Mouse (Mus musculus): ENCODE data around the gene Supt4a. TPM values are rescaled to one million over a fixed set of nuclear protein-coding genes. Genes with fewer than 3 reads are reported as not detected.

Gene Supt4a
- total RNA-seq (2021) = 10 to 100 TPM; 47.9 to 49.9 TPM

DNA sequence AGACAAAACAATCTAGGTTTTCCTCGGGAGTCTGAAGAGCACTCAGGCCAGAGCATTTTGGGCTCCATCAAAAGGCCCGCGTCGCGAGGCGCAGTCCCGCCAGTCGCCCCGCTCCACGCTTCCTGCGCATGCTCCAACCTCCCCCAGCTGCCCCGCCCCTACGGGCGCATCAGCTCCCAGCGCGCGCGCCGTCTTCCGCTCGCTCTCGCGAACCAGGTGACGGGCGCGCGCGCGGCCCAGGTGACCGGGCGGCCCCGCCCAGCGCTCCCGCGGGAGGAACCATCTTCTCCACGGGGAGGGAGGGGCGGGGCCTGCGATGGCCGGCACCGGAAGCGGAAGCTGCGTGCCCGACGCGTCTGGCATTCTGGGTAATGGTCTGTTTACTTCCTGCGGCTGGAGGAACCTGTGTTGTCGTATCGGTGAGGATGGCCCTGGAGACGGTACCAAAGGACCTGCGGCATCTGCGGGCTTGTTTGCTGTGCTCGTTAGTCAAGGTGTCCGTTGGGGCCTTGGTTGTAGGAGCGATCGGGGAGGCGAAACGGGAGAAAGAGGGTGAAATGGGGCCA, at the start of gene Supt4a:
Supt4a (plus strand) TSS at position 378 of the 566 bp plus-strand sequence.
- peak; percentile 96 for DNase-seq

DNA sequence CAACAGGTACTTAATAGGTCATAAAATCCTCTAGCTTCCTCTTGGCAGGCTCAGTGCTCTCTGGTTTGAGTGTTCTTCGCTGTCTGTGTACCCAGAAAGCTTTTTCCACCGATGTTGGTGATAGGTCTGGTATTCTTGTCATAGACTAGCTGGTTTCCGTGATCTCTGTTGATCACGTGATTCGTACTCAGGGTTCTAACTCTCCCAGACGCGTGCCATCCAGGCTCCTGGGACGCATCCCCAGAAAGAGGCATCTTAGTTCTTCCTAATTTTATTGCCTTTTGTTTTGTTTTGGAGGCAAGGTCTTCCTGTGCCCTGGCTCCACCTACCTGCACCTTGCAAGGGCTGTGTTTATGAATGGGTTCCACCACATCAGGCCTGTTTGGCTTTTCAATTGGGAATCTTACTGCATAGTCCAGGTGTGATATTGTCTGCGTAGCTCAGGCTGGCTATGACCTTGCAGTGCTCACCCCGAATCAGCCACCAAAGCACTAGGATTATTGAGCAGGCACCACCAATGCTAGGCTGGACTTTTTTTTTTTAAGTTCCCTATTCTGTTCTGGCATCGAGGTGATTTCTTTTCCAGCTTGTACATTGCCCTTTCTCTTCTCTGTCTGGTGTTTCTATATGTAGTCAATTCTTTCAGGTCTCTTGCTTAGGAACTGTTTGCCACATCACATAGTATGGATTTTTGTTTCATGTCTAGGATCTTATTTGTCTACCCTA, 48.7 kb upstream of the Supt4a start:
- no peak for DNase-seq

DNA sequence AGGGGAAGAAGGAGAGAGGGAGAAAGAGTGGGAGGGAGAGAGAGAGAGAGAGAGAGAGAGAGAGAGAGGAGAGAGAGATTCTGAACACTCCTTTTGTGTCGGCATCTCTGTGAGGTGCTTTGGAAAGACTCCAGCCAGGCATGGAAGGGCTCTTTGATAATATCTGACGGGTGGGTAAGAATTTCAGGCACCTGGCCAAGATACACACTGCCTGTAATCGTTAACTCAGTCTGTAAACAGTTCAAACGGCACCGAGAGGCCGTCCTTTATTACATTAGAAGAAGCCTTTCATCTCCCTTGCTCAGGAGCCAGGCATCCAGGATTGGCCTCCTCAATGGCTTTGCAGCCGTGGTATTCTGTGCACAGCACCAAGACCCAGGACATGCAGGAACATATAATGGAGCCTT, 47.9 kb upstream of the Supt4a start:
- DNase-seq = peak; percentile 16

DNA sequence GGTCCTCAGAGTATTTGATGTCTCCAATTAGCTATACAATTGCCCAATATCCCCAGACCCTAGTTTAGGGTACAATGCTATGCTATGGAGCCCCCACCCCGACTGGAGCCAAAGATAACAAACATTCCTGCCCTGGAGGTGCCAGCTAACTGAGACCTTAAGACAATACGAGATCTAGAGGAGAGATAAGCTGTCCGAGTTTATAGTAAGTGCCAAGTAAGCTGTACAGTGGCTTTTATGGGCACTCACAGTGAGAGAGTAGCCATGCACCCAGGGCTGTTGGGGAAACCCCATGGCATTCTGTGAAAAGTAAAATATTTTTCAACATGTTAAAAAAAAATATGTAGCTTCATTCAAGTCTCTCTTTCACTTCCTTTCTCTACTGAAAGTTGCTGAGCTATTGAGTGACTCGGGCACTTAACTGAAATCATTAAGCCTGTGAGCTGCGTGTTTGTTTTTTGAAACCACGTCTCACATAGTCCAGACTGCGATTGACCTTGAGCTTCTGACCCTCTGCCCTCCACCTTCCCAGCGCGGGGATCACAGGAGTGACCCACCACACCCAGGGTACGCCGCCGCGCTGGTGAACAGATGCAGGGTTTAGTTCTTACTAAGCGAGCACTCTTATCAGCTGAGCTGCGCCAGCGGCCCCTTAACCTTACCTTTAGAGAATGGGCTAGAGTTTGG, 47.2 kb upstream of the Supt4a start:
- DNase-seq = no peak

DNA sequence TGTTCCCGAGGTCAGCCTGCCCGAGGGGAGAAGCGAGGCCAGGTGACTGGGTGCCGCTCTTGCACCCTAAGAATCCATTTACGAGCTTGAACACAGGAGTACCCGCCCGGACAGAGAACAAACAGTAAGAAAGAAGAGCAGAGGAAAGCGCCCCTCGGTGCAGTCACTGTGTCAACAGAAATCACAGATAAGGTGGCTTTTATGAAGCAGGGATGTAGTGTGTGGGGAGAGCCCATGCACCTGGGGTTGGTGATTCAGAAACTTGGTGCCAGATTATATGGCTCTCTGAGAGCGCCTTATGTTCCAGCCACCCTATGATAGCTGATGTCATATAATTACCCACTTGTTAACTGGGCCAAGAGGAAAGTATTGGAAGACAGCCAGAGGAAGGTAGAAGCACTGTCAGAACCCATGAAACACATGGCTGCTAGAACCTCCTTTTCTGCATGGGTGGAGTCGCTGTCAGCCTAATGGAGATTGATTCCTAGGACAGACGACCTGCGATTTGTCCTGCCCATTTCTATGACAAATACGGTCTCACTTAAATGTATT, 40.1 kb upstream of the Supt4a start:
- no peak for DNase-seq

DNA sequence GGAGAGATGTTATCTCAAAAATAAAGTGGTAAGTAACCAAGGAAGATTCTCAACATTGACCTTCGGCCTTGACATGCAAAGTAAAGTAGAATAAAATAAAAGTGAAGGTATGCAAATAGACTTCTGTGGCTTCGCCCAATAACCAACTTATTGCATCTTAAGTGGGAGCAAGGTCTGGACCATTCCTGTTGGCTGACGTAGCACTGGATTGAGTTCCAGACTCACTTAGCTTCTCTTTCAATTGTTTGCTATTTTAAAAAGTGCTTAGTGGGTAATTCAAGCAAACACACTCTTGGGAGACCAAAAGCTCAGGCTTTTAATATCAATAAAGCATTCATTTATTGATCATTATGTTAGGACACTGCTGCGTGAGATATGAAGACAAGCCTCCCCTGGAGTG, 39.2 kb upstream of the Supt4a start:
- DNase-seq = no peak

DNA sequence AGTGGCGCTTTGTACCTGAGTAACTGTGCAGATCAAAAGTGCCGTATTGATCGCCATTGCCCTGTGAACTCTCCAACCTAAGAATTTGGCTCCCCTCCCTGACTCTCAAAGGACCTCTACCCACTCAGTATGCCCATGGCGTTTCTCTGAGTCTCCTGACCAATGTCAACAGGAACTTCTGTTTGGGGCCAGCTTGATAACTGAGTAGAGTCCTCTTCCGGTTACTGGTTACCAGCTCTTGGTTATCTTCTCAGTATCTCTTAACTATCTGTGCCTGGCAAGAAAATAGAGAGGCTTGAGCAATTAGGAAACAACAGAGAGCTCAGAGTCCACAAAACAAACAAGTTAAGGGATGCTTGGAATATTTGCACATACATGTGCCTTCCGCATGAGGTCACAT, 36.2 kb upstream of the Supt4a start:
- no peak for DNase-seq

DNA sequence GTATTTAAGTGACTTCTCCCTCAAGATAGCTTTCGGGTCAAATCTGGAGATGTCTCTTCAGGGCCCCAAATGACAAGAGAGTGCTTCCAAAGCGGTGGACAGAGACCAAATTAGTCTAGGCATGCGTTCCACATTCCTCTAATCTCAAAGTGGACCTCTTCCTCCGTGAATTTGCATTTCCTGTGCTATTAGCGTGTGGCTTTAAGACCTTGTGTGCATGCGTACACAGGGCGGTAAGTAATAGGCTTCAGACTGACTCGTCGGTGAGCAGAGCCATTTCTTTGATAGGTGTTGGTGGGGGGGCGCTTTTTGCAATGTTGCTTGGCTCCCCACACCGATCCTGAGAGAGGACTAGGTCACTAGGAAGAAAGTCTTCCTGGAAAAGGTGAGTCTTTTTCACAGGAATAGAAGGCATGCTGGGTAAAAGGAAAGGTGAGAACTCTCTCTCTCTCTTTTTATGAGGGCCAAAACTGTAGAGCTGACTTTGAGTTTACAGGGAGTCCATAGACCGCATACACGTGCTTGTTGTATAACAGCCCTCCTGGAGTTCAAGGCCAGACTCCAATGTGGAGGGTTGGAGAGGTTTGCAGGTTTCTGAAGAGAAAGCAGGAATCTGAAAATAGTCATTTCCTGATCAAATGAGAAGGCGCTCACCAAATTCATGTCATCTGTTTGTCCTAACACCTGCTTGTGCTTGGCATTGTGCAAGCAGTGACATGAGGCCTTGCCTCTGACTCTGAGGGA, 35.3 kb upstream of the Supt4a start:
- DNase-seq = no peak

DNA sequence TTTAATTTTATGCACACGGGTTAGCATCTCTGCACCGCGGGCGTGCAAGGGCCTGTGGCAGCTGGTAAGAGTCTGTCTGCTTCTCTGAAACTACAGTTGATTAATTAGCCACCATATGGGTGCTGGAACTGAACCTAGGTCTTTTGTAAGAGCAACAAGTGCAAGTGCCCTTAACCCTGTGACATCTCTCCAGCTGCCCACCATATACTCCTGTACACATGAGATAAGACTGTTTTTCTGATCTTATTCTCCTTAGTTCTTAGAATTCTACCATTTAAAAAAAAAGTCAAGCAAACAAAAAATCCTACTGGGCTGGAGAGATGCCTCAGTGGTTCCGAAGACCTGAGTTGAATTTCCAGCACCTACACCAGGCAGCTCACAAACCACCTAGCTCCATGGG, 33.7 kb upstream of the Supt4a start:
- DNase-seq = no peak

DNA sequence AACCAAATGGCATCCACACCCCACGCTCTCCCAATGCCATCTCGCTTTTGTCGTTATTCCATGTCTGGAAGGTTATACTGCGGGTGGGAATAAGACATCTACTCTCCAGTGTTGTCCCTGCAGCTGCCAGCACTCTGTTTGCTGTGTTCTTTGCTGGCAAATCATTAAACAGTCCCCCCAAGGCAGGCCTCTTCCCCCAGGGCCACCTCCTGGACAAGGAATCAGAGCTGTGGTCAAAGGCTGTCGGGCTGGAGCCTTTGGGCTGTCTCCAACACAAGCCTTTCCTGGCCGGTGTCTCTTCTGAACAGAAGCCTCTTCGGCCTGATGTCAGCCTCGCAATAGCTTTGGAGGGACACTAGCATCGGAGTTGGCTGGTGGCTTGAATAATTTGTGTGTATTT, 33.1 kb upstream of the Supt4a start:
- DNase-seq = no peak

DNA sequence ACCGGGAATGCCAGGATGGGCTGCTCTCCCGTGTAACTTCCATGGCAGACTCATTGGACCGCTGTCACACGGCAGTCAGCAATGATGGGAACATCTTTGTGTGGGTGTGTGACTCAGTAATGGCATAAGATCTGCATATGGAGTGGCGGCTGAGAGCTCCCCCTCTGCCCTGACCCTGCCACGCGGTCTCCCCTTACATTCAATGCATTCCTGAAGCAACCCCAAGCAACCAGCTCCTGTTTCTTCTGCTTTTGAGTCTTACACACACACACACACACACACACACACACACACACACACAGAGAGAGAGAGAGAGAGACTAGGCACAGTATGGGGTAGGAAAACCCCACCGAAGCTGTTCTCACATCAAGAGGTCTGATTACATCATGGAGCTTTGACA, 29.8 kb upstream of the Supt4a start:
- no peak for DNase-seq

DNA sequence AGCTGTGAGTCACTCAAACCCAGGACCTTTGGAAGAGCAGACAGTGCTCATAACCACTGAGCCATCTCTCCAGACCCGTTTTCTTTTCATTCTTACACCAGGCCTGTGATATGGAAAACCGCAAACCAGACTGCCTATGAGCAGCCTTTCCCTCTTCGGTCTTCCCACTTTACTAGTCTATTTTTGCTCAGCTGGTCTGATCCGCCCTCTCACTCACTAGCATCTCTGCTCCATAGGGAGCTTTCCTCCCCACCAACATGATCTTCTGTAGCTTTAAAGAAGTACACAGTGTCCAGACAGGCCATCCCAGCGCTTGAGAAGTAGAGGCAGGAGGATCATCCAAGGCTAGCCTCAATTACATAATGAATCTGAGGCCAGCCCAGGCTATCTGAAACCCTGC, 28.4 kb upstream of the Supt4a start:
- DNase-seq = no peak

DNA sequence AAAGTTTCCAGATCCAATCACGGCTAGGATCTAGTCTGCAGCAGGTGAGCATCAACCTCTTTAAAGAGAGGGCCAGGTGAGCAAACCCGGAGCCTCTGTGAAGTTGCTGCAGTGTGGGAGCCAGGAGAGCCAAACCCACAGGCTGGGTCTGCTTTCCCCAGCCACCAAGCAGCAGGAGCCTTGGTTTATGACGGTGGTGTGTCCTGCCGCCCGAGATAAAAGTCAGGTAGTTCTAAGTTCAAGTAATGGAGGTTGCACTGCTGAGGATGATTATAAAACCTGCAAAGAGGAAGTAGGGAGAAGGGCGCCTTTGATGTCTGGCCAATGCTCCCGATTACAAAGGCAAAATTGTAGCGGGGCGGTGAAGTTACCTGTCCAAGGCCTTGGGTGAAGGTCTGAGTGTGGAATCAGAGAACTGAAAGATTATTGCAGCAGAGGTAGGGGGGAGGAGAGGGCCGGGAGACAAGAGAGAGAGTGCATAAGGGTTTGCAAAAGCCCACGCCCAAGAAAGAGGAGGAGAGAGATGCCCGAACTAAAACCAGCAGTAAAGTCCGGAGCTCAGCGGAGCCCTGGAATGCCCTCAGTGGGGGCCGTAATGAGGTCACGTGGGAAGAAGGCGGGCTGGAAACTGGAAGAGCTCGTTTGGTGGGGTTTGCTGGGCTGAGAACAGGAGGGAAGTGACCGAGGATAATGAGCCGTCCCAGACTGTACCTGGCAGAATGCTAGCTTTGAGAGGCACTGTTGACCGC, 27.7 kb upstream of the Supt4a start:
- DNase-seq = peak; percentile 19

DNA sequence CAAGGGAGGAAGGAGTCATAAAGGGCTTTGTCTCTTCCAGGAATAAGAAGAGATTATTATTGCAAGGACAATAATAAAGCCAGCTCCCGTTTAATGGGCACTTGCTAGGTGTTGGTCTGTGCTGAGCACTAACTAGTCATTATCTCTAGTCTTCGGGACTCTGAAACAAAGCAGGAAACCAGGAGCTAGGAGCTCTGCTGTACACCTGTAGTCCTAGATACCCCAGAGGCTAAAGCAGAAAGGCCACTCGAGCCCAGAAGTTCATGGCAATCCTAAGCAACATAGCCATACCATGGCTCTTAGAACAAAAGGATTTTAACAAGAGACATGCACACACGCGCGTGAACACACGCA, 27.1 kb upstream of the Supt4a start:
- no peak for DNase-seq

DNA sequence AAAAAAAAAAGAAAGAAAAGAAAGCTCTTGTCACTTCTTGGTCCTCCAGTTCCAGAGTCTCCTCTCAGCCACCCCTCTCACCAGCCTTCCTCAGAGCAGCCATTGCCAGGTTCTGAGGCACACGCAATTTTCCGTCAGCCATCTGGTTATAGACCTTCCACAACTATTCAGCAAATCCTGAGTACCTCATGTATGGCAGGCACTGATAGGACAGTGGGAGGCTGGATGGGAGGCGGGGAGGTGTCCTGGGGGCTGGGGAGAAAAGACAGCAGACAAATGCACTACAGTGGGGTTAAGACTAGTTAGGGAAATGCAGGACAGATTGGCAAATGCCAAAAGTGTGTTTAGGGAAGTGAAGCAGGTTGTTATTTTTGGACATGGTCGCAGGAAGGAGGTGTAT, 25.2 kb upstream of the Supt4a start:
- DNase-seq = no peak

DNA sequence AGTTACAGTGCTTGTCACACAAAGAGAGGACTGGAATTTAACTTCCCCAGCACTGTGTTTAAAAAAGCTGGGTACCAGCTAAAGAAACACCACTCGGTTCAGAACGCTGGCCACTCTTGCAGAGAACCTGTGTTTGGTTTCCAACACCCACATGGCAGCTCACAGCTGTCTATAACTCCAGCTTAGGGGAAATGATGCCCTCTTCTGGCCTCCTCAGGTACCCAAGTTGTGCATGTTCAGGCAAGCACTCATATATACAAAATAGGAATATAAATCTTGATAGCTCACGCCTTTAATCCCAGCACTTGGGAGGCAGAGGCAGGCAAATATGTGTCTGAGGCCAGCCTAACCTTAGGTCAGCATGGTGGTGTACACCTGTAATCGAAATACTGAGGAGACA, 21.4 kb upstream of the Supt4a start:
- DNase-seq = no peak

DNA sequence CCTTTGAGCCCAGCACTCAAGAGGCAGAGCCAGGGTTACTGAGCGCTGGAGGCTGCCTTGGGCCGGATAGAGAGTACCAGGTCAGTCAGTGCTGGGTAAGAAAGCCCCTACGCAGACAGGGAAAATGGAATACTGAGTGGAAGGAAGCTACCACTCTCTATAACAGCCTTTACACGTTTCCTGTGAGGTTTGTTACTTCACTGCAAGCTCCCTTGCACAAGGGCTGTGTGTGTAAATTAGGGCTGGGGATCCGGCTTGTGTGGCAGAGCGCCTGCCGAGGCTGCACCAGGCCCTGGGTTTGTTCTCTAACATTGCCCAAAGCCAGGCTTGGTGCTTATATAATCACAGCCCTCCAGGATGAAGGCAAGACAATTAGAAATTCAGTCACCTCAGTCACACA, 17.8 kb upstream of the Supt4a start:
- no peak for DNase-seq

DNA sequence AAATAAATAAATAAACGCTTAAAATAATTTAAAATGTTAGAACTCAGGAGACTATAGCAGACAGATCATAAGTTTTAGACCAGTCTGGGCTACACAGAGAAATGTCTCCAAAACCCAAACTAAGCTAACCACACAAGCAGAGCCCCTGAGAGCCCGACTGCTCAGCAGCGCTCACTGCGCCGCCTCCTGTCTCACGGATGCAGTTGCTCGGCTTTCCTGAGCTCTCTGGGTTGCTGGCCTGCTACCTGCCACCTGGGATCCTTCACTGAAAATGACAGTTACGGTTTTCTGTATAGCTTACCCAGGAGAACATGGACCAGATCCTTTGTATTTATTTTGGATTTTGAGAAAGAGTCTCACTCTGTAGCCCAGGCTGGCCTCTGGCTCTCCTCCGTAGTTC, 17.0 kb upstream of the Supt4a start:
- DNase-seq = no peak

DNA sequence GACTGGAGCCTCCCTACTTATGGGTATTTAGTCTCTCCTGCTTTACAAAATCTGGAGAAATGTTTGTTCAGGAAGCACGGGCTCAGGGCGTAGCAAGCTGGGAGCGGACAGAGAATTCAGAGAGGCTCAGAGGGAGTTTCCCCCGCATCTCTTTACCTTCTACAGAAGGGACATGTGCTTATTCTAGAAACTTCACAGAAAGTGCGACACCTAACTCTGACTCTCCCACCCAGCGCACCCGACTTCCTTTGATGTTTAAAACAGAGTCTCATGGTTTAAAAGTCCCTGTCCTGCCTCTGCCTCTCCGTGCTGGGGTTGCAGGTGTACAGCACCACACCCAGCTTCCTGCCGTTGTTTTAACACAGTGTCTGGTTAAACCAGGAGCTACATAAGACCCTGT, 16.5 kb upstream of the Supt4a start:
- DNase-seq = no peak

DNA sequence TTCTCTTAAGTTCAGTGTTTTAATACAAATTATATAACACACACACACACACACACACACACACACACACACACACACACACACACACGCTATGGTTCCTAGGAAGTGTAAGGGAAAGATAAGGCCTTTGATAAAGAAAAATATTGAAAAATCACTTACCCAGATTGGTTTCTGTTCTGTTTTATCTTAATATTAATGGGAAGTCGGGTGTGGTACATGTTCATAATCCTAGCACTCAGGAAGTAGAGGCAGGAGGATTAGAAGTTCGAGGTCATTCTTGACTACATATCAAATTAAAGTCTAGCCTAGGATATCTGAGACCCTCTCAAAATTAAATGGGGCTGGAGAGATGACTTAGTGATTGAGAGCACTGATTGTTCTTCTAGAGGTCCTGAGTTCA, 15.2 kb upstream of the Supt4a start:
- DNase-seq = no peak

DNA sequence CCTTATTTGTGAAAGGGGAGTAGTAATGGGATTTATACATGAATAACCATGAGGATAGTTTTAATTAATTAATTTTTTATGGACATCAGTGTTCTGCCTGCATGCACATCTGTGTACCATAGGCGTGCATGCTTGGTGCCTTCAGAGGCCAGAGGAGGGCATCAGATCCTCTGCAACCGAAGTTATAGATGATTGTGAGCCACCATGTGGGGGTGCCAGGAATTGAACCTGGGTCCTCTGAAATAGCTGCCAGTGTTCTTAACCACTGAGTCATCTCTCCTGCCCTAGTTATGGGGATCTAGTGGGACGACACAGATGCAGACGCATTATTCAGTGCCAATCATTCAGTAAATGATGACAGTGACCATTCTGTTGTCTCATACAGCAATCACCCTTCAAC, 14.5 kb upstream of the Supt4a start:
- no peak for DNase-seq

DNA sequence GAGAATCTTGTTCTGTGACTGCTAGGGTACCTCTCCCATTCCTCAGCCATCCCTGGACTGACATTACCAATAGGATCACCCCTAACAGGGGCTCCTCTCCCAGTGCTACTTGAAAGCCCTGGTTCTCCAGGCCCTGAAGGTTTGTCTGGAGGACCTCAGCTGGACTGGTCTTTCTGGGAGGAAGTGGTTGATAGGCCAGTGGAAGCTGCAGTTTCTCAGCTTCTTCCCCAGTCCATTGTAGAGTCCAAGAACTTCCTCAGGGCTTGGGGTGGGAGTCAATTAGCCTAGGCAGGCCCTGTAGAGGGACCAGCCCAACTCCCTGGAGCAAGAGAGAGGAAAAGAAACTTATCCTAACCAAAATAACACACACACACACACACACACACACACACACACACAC, 11.8 kb upstream of the Supt4a start:
- no peak for DNase-seq
